Mouse (Mus musculus) skeletal muscle tissue, adult 2 months (tissue): ENCODE data around the gene Slc29a1.

Experiments
- DNase-seq: peaks from one replicate; pipeline ENCODE4 v3.0.0-alpha.2; 2012; ENCODE audit warnings: low read depth, low spot score

The Slc29a1 gene

GRCm38 (mm10) chr17:45551816-45552451, 47.5 kb downstream of the Slc29a1 start:
- DNase-seq: peak; percentile 58

GRCm38 (mm10) chr17:45551249-45551796, 48.1 kb downstream of the Slc29a1 start:
- DNase-seq: no peak

GRCm38 (mm10) chr17:45550253-45550652, 49.2 kb downstream of the Slc29a1 start:
- no peak for DNase-seq

GRCm38 (mm10) chr17:45549617-45550181, 49.7 kb downstream of the Slc29a1 start, which contains the start of gene Tmem151b:
Gene Tmem151b, minus strand, starts transcription at chr17:45549677.
- no peak for DNase-seq

- no peak for DNase-seq
Observed at GRCm38 (mm10) chr17:45548541-45549512, 50.6 kb downstream of the Slc29a1 start.

GRCm38 (mm10) chr17:45547461-45548190, 51.8 kb downstream of the Slc29a1 start:
- DNase-seq: no peak

GRCm38 (mm10) chr17:45546941-45547340, 52.5 kb downstream of the Slc29a1 start:
- DNase-seq: no peak

- DNase-seq: no peak
Observed at GRCm38 (mm10) chr17:45545278-45545961, 54.0 kb downstream of the Slc29a1 start.

GRCm38 (mm10) chr17:45544873-45545277, 54.5 kb downstream of the Slc29a1 start:
- DNase-seq: no peak

GRCm38 (mm10) chr17:45544001-45544872, 55.2 kb downstream of the Slc29a1 start:
- no peak for DNase-seq

- DNase-seq: no peak
Observed at GRCm38 (mm10) chr17:45543115-45543514, 56.3 kb downstream of the Slc29a1 start.

- no peak for DNase-seq
Observed at GRCm38 (mm10) chr17:45542705-45543104, 56.7 kb downstream of the Slc29a1 start.

- no peak for DNase-seq
Observed at GRCm38 (mm10) chr17:45542129-45542528, 57.3 kb downstream of the Slc29a1 start.

- no peak for DNase-seq
Observed at GRCm38 (mm10) chr17:45539664-45540063, 59.7 kb downstream of the Slc29a1 start.

- no peak for DNase-seq
Observed at GRCm38 (mm10) chr17:45538394-45538793, 61.0 kb downstream of the Slc29a1 start.

GRCm38 (mm10) chr17:45536264-45536663, 63.1 kb downstream of the Slc29a1 start:
- DNase-seq: no peak
